Mouse (Mus musculus) natural killer cell, adult 2 months (primary cell): ENCODE measurements around the gene Snx6.
"Not testable (repeated sequence)": the region's sequence is repeated elsewhere in the genome, so short reads cannot be mapped to it uniquely, and the experiment has no call there.

Source experiments
- DNase-seq, 2 experiments: peaks; one replicate each; pipeline ENCODE4 v3.0.0; 2022; ENCODE audit warnings: low spot score in 2 of 2

Gene Snx6

DNA sequence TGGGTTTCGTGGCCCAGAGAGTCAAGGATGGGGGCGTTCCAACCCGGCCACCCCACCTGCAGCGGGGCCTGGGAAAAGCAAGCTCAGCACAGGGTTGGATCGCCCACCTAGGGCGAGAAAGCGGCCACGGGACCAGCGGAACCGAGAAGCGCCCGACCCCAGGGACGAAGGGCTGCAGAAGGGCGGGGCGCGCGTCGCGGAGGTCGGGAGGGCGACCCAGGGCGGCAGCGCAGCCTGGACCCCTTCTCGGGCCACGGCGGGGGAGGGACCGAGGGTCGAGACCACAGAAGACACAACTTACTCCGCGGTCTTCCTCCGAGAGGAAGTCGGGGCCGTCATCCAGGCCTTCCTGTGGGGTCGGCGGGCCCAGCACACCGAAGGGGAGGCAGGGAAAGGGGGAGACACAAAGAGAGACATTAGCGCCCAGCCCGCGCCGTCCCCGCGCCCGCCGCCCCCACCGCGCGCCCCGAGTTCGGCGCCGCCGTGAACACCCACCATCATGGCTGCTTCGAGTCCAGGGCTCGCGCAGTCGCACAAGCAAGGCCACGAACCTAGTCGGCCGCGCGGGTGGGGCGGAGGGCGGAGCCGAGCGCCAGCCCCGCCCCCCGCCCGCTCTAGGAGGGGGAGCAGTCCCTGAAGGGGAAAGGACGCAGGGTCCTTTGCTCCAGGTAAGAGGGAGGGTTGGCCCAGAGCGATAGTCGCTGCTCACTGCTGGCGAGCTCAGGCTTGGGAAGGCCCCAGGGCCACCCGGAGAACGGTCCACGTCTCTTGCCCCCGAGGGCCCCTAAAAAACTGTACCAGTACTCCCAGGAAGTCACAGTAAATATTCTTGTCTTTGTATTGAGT lies at the start of gene Snx6:
TSS of gene Snx6 (minus strand) at position 551 of the 846 bp plus-strand sequence.
- DNase-seq, result peak; percentile 73 to 80

DNA sequence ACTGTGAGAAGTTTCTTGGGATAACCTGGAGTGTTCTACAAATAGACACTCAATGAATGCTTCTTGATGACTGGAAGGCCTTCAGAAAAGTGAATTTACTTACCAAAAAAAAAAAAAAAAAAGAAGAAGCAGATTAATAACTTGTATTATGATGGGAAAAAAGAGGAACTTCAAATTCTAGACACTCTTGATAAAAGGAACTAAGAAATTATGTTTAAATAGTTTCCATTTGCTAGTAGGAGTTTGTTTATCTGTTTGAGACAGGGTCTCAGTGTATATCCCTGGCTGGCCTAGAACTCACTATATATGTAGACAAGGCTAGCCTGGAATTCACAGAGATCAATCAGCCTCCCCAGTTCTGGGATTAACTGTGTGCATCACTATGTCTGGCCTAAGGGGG lies 48.9 kb upstream of the Snx6 start:
- no peak for DNase-seq

DNA sequence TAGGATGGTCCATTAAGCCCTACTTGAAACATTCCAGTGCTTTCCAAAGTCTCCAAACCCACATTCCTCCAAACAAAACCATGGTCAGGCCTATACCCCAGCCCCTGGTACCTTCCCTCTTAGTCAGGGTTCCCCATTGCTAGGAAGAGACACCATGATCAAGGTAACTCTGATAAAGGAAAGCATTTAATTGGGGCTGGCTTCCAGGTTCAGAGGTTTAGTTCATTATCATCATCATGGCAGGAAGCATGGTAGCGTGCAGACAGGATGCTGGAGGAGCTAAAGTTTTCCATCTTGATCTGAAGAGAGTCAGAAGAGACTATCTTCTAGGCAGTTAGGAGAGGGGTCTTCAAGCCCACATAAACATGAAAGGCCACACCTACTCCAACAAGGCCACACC lies 46.1 kb upstream of the Snx6 start:
- DNase-seq, result no peak

DNA sequence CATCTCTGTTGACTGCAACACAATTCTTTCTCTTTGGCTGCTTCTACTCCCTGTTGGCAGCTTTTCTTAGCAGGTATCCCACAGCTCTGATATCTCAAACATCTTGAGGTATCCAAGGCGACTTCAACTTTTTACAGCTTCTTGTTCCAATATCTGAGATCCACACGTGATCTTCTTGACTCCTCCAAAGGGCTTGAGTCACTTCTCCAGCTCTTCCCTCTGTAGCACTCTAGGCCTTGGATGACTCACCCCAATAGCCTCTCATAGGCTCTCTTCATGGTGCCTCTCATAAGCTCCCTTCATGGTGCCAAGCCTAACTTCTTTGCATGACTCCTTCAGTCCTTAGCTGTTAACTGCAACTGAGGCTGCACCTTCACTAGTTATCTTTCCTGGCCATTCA lies 44.3 kb upstream of the Snx6 start:
- DNase-seq, result no peak

DNA sequence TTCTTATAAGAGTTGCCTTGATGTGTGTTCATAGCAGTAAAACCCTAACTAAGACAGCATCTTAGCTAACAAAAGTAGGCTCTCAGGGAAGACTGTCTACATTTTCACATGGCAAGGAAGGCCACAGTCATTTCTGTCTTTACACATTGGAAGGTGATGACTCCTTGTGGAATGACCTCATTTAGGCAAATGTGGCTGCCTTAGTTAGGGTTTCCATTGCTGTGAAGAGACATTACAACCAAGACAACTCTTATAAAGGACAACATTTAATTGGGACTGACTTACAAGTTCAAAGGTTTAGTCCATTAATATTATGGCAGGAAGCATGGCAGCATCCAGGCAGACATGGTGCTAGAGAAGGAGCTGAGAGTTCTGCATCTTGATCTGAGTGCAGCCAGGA lies 43.4 kb upstream of the Snx6 start:
- DNase-seq, result no peak

DNA sequence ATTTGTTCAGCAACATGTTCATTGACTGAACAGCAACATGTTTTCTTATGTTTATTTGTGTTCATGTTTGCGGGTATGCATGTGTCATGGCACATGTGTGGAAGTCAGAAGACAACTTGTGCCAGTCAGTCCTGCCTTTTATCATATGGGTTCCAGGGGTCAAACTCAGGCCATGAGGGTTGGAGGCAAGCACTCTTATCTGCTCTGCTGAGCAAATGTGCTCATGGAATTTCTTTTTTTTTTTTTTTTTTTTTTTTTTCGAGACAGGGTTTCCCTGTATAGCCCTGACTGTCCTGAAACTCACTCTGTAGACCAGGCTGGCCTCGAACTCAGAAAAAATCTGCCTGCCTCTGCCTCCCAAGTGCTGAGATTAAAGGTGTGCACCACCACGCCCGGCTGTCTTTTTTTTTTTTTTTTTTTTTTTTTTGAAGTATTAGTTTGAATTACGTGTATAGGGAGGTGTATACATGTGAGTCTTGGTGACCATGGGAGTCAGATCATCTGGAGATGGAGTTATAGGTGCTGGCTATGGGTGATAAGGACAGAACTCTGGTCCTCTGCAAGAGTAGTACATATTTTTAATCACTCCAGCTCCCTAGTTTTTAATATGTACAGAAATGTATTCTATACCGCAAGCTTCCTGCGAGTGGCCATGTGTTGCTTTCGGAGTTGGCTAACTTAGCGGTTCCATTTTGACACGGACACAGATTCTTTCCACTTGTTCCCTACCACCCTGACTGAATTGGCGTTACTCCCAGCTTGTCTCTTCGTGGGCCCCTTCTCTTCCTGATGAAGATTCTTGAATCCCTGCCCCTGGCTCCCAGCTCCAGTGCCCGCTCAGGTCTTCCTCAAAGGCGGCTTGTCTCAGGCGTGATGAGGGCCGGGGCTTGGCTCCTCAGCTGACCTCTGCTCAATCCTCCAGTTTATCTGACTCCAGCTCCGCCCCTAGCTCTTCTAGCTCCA lies 40.4 kb upstream of the Snx6 start:
- no peak for DNase-seq

DNA sequence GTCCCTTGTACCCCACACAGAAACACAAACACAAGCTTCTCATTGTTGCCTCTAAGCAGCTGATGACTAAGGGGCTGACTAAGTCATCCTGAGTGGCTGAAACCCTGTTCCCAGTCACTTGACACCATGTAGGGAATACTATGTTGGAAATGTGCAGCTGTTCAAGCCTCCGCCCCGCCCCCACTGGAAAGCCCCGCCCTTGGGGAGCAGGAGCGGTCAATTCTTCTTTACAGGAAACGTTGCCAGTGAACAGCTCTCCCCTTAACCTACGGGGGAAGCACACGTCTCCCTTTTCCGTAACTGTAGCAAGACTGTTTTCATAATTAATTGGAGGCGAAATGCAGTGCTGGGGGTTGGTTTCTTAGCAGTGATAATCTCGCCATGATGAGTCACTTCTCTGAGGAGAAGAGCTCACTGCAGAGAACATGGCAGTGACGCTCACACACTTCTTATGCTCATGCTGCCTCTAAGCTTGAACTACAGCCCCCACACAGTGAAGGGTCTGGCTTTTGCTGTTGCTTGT lies 39.5 kb upstream of the Snx6 start:
- DNase-seq, result no peak

DNA sequence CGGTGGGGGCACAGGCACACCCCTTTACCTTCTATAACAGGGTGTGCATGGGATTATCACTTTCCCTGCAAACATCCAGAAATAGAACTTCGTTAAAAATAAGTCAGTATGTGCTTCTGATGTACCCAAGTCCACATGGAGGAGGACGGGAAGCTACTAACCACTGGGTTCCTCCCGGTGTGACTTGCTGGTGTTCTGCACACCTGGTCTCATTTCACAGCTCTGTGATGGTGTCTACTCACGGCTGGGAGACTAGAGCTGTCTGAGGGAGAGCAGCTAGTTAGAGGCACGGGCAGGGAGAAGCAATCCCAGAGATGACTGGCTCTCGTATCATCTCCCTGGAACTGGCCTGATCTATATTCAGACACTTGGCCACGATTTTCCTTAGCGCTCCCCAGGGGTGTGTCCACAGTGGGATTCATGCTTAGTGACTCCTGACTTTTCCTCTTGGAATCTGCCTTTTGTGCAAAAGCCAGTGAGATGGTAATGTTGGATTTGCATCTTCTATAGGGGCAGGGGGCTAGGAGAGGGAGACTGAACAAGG lies 38.4 kb upstream of the Snx6 start:
- no peak for DNase-seq

DNA sequence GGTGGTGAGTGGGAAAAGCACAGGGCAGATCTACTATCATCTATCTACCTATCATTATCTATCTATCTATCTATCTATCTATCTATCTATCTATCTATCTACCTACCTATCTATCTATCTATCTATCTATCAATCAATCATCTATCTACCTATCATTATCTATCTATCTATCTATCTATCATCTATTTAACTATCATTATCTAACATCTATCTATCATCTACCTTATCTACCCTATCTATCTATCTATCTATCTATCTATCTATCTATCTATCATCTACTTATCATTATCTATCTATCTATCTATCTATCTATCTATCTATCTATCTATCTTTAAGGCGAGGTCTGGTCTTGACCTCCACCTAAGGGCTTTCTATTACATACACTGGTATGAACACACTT lies 36.4 kb upstream of the Snx6 start:
- not testable (repeated sequence) for DNase-seq

DNA sequence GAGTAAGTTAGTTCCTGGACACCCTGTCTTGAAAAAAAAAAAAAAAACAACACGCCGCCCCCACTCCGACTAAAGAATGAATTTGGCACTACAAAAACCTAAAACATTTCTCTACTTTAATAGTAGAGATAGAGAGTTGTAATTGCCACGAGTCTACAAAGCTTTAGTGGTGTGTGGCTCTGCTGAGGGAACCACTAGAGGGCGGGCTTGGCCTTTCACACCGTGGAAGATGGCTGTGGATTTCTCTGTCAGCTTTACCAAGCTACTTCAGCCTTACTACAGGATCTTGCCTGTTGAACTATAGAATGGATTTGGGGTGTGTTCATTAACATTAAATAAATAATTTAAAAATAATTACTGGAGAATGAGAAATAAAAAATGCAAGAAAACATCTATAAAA lies 35.1 kb upstream of the Snx6 start:
- peak; percentile 60 to 79 for DNase-seq

DNA sequence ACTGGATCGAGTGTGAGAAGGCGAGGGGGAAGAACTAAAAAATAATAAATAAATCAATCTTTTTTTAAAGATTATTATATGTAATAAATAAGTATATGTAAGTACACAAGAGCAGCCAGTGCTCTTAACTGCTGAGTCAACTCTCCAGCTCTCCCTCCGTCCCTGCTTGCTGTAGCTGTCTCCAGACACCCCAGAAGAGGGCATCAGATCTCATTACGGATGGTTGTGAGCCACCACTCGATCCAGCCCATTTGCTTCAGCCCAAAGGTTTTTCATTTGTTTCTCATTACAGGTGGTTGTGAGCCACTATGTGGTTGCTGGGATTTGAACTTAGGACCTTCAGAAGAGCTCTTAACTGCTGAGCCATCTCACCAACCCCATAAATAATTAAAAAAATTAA lies 34.4 kb upstream of the Snx6 start:
- DNase-seq, result no peak

DNA sequence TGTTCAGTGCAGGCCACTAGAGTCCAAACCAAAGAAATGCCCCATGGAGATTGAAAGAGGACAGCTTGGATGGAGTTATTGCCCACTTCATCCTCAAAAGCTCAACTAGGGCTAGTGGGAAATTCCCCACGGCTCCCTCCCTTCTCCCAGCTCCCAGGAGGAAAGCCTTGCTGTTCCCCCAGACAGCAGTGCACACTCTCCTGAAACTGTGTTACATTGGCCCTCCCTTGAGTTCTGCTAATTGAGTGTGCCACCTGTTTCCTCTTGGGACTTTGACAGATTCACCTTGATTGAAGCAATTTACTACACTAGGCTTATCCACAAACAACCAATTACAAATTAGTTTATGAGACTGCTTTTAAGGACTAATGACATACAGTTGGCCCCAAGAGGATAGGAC lies 32.5 kb upstream of the Snx6 start:
- DNase-seq, result no peak

DNA sequence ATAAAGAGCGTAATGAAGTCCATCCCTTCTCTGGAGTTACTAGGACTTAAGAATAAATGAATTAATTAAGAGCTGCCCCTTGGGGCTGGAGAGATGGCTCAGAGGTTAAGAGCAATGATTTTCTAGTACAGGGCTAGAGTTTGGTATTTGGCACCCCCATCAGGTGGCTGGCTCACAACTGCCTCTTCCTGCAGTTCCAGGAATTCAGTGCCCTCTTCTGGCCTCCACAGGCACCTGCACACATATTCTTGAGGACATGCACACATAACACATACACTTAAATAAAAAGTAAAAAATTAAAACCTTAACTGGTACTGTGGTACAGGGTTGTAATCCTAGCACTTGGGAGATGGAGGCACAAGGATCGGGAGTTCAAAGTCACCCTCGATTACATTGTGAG lies 29.7 kb upstream of the Snx6 start:
- no peak for DNase-seq

DNA sequence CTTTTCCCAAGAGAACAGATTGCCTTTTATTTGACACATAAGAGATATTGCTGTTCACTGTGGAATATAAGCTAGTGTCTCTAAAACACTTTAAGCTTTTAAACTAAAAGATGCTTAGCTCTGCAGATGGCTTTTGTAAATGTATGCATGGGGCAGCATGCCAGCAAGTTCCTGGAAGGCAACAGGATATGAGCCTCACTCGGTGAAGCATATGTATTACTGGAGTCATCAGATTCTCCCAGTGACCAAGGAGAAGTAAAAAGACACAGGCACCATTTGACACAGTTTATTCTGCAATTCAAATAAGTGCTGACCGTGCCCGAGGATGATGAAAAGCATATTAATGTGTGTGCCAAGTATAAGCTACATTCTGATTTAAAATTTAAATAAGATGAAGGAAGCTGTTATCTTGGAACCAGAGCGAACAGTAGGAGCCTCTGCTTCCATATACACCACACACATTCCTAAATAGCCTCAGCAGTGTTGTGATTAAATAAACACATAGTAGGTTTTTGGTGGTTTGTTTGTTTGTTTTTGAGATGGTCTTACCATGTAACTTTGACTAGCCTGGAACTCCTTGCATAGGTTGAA lies 27.4 kb upstream of the Snx6 start:
- DNase-seq, result no peak

DNA sequence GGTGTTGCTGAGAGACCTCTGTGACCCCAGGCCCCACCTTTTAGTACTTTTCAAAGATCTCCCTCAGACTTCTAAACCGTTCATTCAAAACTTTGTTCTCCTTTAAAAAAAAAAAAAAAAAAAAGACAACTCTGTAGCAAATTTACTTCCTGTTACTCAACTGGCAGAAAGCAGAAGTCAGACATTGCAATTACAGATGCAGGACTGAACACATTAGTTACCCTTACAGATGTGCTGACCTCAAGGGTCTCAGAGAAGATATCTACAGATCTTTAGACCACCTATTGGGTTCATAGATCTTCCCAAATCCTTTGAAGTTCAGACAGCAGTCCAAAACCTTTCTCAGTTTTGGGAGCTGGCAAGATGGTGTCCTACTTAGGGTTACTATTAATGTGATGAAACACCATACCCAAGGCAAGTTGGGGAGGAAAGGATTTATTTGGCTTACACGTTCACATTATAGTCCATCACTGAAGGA lies 25.2 kb upstream of the Snx6 start:
- DNase-seq, result peak in 1 of 2 experiments; percentile 5

DNA sequence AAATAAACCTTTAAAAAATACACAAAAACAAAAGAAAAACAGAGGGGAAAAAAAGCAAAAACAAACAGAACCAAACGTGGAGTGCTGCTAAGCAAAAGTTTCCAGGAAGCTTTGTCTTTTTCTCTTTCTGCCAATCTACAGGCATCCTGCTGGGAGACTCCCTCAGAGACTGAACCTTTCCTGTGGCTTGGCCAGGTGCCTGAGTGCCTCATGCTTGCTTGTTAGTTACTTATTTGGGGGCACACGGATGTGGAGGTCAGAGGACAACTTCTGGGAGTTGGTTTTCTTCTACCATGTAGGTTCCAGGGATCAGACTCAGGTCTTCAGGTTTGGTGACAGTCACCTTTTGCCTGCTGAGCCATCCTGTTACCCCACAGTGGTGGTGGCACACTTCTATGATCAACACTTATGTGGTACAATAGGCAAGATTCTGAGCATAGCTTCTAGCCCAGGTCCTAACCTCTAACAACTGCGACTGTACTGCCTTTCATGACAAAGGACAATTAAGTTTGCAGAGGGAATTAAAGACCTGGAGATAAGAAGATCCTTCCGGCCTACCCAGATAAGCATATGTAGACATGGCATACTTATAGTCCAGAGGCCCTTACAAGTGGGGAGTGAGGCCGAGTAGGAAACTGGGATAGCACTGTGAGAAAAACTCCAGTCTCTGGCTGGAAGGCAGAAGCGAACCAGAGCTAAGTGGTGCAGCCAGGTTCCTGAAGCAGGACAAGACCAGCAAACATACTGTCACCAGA lies 23.9 kb upstream of the Snx6 start:
- DNase-seq, result no peak

DNA sequence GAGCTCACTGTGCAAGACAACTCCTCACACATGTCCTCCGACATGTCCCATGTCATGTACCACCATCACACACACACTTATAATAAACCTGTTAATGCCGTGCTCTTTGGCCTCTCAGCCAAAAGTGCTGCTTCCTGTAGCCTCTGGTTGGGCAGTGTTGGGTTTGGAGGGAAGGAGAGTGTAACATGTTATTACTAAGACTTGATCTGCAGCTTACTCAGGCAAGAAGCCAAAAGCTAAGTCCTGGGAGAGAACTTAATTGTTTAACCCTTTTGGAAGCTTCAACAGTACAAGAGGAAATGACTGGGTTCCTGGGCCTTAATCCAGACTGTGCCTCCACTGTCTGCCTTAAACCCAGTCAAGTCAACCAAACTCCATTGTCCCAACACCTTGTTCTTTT lies 14.6 kb upstream of the Snx6 start:
- DNase-seq, result no peak

DNA sequence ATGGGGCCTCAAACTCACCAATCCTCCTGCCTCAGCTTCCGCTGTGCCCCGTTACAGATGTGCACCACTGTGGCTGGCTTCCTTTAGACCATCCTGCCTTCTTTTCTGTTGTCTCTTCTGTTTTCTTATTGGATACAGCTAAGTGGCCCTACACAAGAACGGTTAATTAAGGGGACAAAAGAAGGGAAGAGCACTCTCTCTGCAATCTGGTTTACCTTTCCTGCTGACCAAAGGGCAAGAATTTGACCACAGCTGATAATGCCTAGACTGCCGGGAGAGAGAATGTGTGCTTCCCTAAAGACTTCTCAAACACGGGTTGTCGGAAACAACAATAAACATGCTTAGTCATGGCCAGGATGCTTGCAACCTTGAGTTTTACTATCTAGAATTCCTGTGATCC lies 12.0 kb upstream of the Snx6 start:
- no peak for DNase-seq

DNA sequence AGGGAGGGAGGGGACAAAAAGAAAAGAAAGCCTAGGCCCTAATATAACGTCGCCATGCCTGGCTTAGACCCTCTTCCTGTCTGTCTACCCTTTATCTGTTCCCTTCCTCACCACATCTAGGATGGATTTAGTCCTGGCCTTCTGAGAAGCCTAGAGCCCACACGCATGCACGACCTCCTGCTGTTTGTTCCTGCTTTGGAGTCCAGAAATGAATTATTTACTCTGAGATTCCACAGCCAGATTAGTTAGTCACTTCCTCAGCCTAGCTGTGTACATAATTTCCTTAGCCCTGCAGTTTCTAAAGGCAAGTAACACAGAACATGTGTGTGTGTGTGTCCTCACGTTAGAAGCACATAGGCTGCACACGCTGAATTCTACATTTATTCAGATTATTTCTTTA lies 10.6 kb upstream of the Snx6 start:
- DNase-seq, result no peak

DNA sequence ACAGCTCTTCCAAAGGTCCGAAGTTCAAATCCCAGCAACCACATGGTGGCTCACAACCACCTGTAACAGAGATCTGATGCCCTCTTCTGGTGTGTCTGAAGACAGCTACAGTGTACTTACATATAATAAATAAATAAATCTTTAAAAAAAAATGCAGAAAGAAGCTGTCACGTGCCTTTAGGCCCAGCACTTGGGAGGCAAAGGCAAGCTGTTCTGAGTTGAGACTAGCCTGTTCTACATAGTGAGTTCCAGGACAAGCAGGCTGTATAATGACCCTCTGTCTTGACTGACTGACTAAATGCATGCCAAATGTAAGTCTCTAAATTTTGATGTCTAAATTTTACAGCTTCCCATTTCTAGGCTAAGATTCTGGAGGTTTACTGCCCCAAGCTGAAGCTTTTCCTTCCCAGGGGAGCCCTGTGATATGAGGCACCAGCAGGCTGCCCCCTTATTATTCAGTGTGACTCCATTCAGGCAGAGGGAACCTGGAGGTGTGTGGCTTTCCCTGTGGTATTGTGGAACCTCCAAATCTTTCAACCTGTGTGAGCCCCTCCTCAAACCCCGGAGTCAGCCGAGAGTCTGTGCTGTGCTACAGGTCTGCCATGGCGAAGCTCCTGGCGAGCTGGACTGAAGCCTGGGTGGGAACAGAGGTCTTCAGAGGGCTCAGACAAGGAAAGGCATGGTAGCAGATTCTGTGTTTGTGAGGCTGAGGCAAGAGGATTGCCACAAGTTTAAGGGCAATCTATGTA lies 9.9 kb upstream of the Snx6 start:
- no peak for DNase-seq
